Mouse (Mus musculus) ES-Bruce4 (cell line): ENCODE results near the gene Sox21.

Source experiments
- CTCF ChIP-seq: IDR thresholded peaks from one replicate; pipeline ENCODE4 v1.8.1; 2011; ENCODE audit warnings: low read depth, low read length
- POLR2A ChIP-seq: IDR thresholded peaks from one replicate; pipeline ENCODE4 v1.8.1; 2011; ENCODE audit warnings: low read length; ENCODE audit not compliant: insufficient read depth

- no peak for TF ChIP-seq POLR2A
- TF ChIP-seq CTCF: no peak
These were observed 10.9 kb downstream of the Sox21 start for GRCm38 (mm10) chr14:118225911-118226310.
